Mouse (Mus musculus) CH12.LX (cell line): Measurements from ENCODE around the gene Bcar1. TPM values are rescaled to one million over a fixed set of nuclear protein-coding genes. Genes with fewer than 3 reads are reported as not detected.

Experiments used
- DNase-seq: peaks from one replicate; pipeline ENCODE4 v3.0.0-alpha.2; 2013; ENCODE audit errors: extremely low read depth
- H3K27ac ChIP-seq: 2 replicates; pipeline ENCODE4 v1.5.1; 2012; ENCODE audit warnings: low read depth, mild to moderate bottlenecking, control low read depth, moderate library complexity; ENCODE audit not compliant: insufficient read depth
- H3K27me3 ChIP-seq: replicated peaks from 2 replicates; pipeline ENCODE3; 2012; ENCODE audit warnings: inconsistent platforms
- H3K36me3 ChIP-seq, 2 experiments: replicated peaks in 1 of 2; 2 replicates each; pipeline versions ENCODE3 to v1.6.1; 2012; ENCODE audit warnings: inconsistent platforms in 1 of 2, low read length in 1 of 2, mild to moderate bottlenecking in 1 of 2, mixed read lengths in 1 of 2, moderate library complexity in 1 of 2; ENCODE audit not compliant: control insufficient read depth in 1 of 2, insufficient read depth in 1 of 2
- H3K4me1 ChIP-seq, 2 experiments: 2 replicates each; pipeline ENCODE4 v1.6.1; 2012; ENCODE audit warnings: inconsistent platforms in 1 of 2, moderate library complexity in 1 of 2; ENCODE audit not compliant: insufficient read depth in 2 of 2, control insufficient read depth in 1 of 2
- H3K4me2 ChIP-seq: 2 replicates; pipeline ENCODE4 v1.6.1; 2012; ENCODE audit warnings: low read depth, mild to moderate bottlenecking, control low read depth; ENCODE audit not compliant: poor library complexity, insufficient read depth, severe bottlenecking
- H3K4me3 ChIP-seq, 3 experiments: fragments of 150-350 bp in 1 of 3; sonication (generic) in 1 of 3; replicated peaks in 1 of 3; 2 replicates each; pipeline versions ENCODE3 to v1.5.1; 2011 to 2012; ENCODE audit warnings: low read depth in 2 of 3, low read length in 2 of 3, mild to moderate bottlenecking in 2 of 3, moderate library complexity in 2 of 3, control low read depth in 1 of 3, improper control_type of control experiment in 1 of 3, inconsistent platforms in 1 of 3, mixed read lengths in 1 of 3; ENCODE audit not compliant: poor library complexity in 1 of 3
- H3K79me2 ChIP-seq: replicated peaks from 2 replicates; pipeline ENCODE4 v1.6.1; 2012; ENCODE audit warnings: mild to moderate bottlenecking, moderate library complexity; ENCODE audit not compliant: control insufficient read depth, poor library complexity, insufficient read depth, severe bottlenecking; ENCODE audit errors: extremely low read depth
- H3K9ac ChIP-seq: 2 replicates; pipeline ENCODE4 v1.6.1; 2012; ENCODE audit warnings: low read depth, mild to moderate bottlenecking, control low read depth, moderate library complexity; ENCODE audit not compliant: insufficient read depth
- H3K9me3 ChIP-seq: replicated peaks from 2 replicates; pipeline ENCODE3; 2012; ENCODE audit warnings: low read length, inconsistent platforms, mixed read lengths
- EP300 ChIP-seq: IDR thresholded peaks from 2 replicates; pipeline ENCODE4 v1.6.1; 2011; ENCODE audit warnings: low read length, improper control_type of control experiment
- HCFC1 ChIP-seq: IDR thresholded peaks from 2 replicates; pipeline ENCODE4 v1.6.1; 2012; ENCODE audit warnings: low read depth, mild to moderate bottlenecking, inconsistent platforms, low read length, improper control_type of control experiment
- KAT2A ChIP-seq: IDR thresholded peaks from 2 replicates; pipeline ENCODE4 v1.6.1; 2012; ENCODE audit warnings: low read length, improper control_type of control experiment, inconsistent platforms; ENCODE audit not compliant: insufficient replicate concordance
- MAFK ChIP-seq: IDR thresholded peaks from 2 replicates; pipeline ENCODE4 v1.6.1; 2011; ENCODE audit warnings: low read length, improper control_type of control experiment; ENCODE audit not compliant: insufficient replicate concordance
- MAZ ChIP-seq: IDR thresholded peaks from 2 replicates; pipeline ENCODE4 v1.6.1; 2012; ENCODE audit warnings: low read depth, mild to moderate bottlenecking, inconsistent platforms, low read length, improper control_type of control experiment, moderate library complexity
- MEF2A ChIP-seq: IDR thresholded peaks from 2 replicates; pipeline ENCODE4 v1.6.1; 2014; ENCODE audit warnings: low read depth, mild to moderate bottlenecking, inconsistent platforms, low read length, improper control_type of control experiment, borderline replicate concordance
- MXI1 ChIP-seq: IDR thresholded peaks from 2 replicates; pipeline ENCODE4 v1.6.1; 2011; ENCODE audit warnings: mild to moderate bottlenecking, low read depth, low read length, improper control_type of control experiment
- PAX5 ChIP-seq: IDR thresholded peaks from 2 replicates; pipeline ENCODE4 v1.6.1; 2012; ENCODE audit warnings: low read length, inconsistent platforms, mixed read lengths
- POLR2A ChIP-seq: IDR thresholded peaks from 2 replicates; pipeline ENCODE4 v1.6.1; 2011; ENCODE audit warnings: low read depth, mild to moderate bottlenecking, improper control_type of control experiment, low read length
- RAD21 ChIP-seq: IDR thresholded peaks from 2 replicates; pipeline ENCODE4 v1.6.1; 2011; ENCODE audit warnings: low read depth, mild to moderate bottlenecking, low read length, improper control_type of control experiment, moderate library complexity
- RCOR1 ChIP-seq: conservative IDR thresholded peaks from 2 replicates; pipeline ENCODE4 v1.6.1; 2012; ENCODE audit warnings: low read depth, mild to moderate bottlenecking, inconsistent platforms, low read length, improper control_type of control experiment
- SIN3A ChIP-seq: IDR thresholded peaks from 2 replicates; pipeline ENCODE4 v1.6.1; 2012; ENCODE audit warnings: low read length, improper control_type of control experiment, inconsistent platforms
- SMC3 ChIP-seq: IDR thresholded peaks from 2 replicates; pipeline ENCODE4 v1.6.1; 2011; ENCODE audit warnings: low read depth, low read length, improper control_type of control experiment
- TBP ChIP-seq: conservative IDR thresholded peaks from 2 replicates; pipeline ENCODE4 v1.6.1; 2011; ENCODE audit warnings: low read depth, low read length, improper control_type of control experiment
- TCF12 ChIP-seq: IDR thresholded peaks from 2 replicates; pipeline ENCODE4 v1.6.1; 2014; ENCODE audit warnings: low read depth, mild to moderate bottlenecking, inconsistent platforms, low read length, improper control_type of control experiment
- UBTF ChIP-seq: IDR thresholded peaks from 2 replicates; pipeline ENCODE4 v1.6.1; 2012; ENCODE audit warnings: low read depth, mild to moderate bottlenecking, inconsistent platforms, low read length, improper control_type of control experiment, moderate library complexity
- USF2 ChIP-seq: conservative IDR thresholded peaks from 2 replicates; pipeline ENCODE4 v1.6.1; 2011; ENCODE audit warnings: low read depth, low read length, improper control_type of control experiment
- ZC3H11A ChIP-seq: IDR thresholded peaks from 2 replicates; pipeline ENCODE4 v1.6.1; 2012; ENCODE audit warnings: low read depth, mild to moderate bottlenecking, inconsistent platforms, low read length, improper control_type of control experiment
- ZKSCAN1 ChIP-seq: IDR thresholded peaks from 2 replicates; pipeline ENCODE4 v1.6.1; 2012; ENCODE audit warnings: low read depth, inconsistent platforms, low read length, improper control_type of control experiment, borderline replicate concordance
- dilution Hi-C: fragments of 300-500 bp; cut with MboI; formaldehyde crosslinking; loops from 2 replicates; pipeline ENCODE4 v1.14.3; 2020; ENCODE audit warnings: low sequenced_read_pairs; ENCODE audit not compliant: extremely low pct_unique_long_range_greater_than_20kb, extremely low pct_ligation_motif_present
- in situ Hi-C: fragments of 300-500 bp; cut with MboI; formaldehyde crosslinking; loops from 3 replicates; pipeline ENCODE4 v1.14.3; 2019; ENCODE audit warnings: low sequenced_read_pairs, low pct_ligation_motif_present, low pct_unique_long_range_greater_than_20kb, mixed read lengths
- polyA plus RNA-seq: library from polyadenylated mRNA; unstranded; fragments of >175 nt; gene quantifications from 2 replicates; pipeline ENCODE4 v1.2.1, GENCODE M21; 2012; ENCODE audit warnings: low read depth; ENCODE audit not compliant: insufficient read length
- total RNA-seq, 2 experiments: library from RNA; depleted of rRNA; stranded (reverse); fragments of 300-350 nt in 1 of 2; fragments of >200 nt in 1 of 2; gene quantifications; 2 replicates each; pipeline ENCODE4 v1.2.3; 2012 to 2014

The Bcar1 gene
- total and polyA plus RNA-seq, 3 experiments, result 0.97 to 2.1 (median 1.2) TPM

DNA sequence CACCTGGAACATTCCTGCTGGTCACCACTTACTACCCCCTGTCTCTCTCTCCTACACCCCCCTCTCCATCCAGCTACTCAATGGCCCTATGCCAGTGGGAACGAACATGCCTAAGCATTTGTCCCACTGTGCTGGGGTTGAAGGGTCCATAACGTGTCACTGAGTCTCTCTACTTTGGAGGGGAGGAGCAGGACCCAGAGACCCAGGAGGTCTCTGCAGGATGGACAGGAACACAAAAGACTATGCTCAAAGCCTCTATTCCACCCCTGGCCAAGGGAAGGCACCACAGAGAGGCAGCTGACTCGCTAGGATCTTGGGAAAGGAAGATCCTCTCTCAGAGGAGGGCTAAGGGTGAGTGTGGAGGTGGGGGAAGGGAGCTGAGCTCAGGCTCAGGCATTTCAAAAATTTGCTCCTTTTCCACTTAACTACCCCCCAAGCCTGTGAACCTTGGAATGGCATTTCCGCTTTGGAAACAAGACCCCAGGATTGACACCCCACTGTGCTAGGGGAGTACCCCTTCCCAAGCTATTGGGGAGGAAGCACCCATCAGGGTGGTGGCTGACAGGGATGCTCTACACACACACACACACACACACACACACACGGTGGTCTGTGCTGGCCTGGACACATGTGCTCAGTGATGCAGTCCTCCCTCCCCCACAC lies 9.9 kb downstream of the Bcar1 start:
- H3K4me2 ChIP-seq, result no peak overlapping the region
- dilution Hi-C loops (no loop called here), in situ Hi-C loops (loop anchor here (10.0 kb wide), 1 partner anchor 101 kb away; no protein-coding TSS in a partner anchor)
- TF ChIP-seq MAZ, result no peak
- no peak for TF ChIP-seq RAD21
- TF ChIP-seq PAX5, result no peak
- TF ChIP-seq UBTF, result no peak
- no peak for TF ChIP-seq ZKSCAN1
- no peak for TF ChIP-seq SIN3A
- no peak for TF ChIP-seq POLR2A
- no peak for TF ChIP-seq SMC3
- DNase-seq, result no peak
- no peak overlapping the region for H3K27ac ChIP-seq
- H3K9ac ChIP-seq, result no peak overlapping the region
- no peak overlapping the region for H3K4me3 ChIP-seq
- peaks cover 7 to 10% of the 10 kb centered on the region in 2 experiments; a peak in 3 of 4 replicates for H3K4me1 ChIP-seq
- no peaks in the 10 kb centered on the region for H3K36me3 ChIP-seq
- H3K27me3 ChIP-seq, result peaks cover 90% of the 10 kb centered on the region
- no peaks in the 10 kb centered on the region for H3K79me2 ChIP-seq
- H3K9me3 ChIP-seq, result no peaks in the 10 kb centered on the region

DNA sequence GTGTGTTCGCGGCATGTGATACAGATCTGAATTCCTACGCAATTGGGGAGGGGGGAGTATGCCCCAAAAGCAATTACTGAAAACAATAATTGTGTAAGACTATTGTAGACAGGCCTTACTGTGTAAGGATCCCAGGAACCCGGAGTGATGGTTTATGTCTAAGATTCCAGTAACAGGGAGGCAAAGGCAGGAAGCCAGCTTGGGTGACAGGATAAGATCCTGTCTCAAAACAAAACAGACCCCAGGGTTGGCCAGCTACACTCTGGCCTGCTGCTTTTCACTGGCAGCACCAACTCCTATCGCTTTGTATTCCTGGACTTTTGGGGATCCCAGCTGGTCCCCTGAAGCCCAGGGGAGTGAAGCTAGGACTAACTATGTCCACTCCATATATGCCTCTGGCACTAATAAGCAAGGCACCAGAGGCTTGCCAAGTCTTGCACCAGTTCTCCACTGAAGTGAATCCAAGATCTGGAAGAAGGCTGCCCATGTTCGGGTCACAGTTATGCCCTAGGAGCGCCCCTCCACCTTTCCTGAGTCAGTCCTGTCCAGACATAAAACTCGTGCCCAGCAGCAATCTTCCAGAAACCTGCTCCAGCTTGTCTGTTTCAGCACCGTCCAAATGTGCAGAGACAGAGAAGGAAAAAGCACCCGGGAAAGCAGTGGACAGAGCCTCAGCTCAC lies 11.1 kb downstream of the Bcar1 start:
- H3K27me3 ChIP-seq, result peaks cover 83% of the 10 kb centered on the region
- H3K4me2 ChIP-seq, result peak overlapping the region; percentile 95
- peak overlapping the region in 2 of 3 experiments; percentile 57 to 77 for H3K4me3 ChIP-seq
- no peak overlapping the region for H3K27ac ChIP-seq
- H3K9ac ChIP-seq, result peak overlapping the region; percentile 34
- H3K4me1 ChIP-seq, result peaks cover 7 to 10% of the 10 kb centered on the region in 2 experiments; a peak in 3 of 4 replicates
- dilution Hi-C loops, result no loop called here
- no peaks in the 10 kb centered on the region for H3K9me3 ChIP-seq
- H3K79me2 ChIP-seq, result no peaks in the 10 kb centered on the region
- TF ChIP-seq HCFC1, result no peak
- no peak for TF ChIP-seq SIN3A
- TF ChIP-seq SMC3, result no peak
- no peak for TF ChIP-seq EP300
- no peak for TF ChIP-seq PAX5
- no peak for TF ChIP-seq RCOR1
- no peak for TF ChIP-seq TCF12
- TF ChIP-seq KAT2A, result no peak
- no peak for TF ChIP-seq UBTF
- TF ChIP-seq ZC3H11A, result no peak
- no peak for TF ChIP-seq MXI1
- no peak for TF ChIP-seq MEF2A
- TF ChIP-seq MAFK, result no peak
- TF ChIP-seq USF2, result no peak
- TF ChIP-seq TBP, result no peak
- TF ChIP-seq, all 38 proteins: peak for 0
- in situ Hi-C loops, result loop anchor here (10.0 kb wide), 1 partner anchor 102 kb away; no protein-coding TSS in a partner anchor
- H3K36me3 ChIP-seq, result no peaks in the 10 kb centered on the region
- no peak for DNase-seq
